Mouse (Mus musculus): ENCODE measurements around the gene Copg1. TPM values are rescaled to one million over a fixed set of nuclear protein-coding genes. Genes with fewer than 3 reads are reported as not detected.

Gene Copg1
- polyA plus RNA-seq, 1 experiment from 2014 or later, result 171 TPM

- Histone ChIP-seq H3K27me3 (ENCODE audit: control insufficient read depth, insufficient read depth, low read length) (no peaks in the 10 kb centered on the region), H3K9ac (ENCODE audit: low read length) (peak overlapping the region; percentile 93), H3K4me2 (ENCODE audit: low read depth, low read length) (peak overlapping the region; percentile 86), H3K27ac (ENCODE audit: low read length) (peak overlapping the region; percentile 91), H3K36me3 (ENCODE audit: control insufficient read depth, insufficient read depth, low read length) (peaks cover under 1% of the 10 kb centered on the region; the same call in 1 of the 2 replicates), H3K9me3 (replicated peaks; ENCODE audit: control insufficient read depth, low read length) (no peaks in the 10 kb centered on the region), H3K4me1 (ENCODE audit: control insufficient read depth, insufficient read depth, low read length) (peaks cover 16% of the 10 kb centered on the region), H3K4me3 (replicated peaks; ENCODE audit: low read length) (peak overlapping the region; percentile 96)
- WGBS, result under 1% methylated on average over 73 of the region's 73 CpGs
- ATAC-seq (ENCODE audit: insufficient read depth, low FRiP score), result peak; percentile 63
Measured at GRCm38 (mm10) chr6:87850155-87850899, 37.3 kb upstream of the Copg1 start.

DNA sequence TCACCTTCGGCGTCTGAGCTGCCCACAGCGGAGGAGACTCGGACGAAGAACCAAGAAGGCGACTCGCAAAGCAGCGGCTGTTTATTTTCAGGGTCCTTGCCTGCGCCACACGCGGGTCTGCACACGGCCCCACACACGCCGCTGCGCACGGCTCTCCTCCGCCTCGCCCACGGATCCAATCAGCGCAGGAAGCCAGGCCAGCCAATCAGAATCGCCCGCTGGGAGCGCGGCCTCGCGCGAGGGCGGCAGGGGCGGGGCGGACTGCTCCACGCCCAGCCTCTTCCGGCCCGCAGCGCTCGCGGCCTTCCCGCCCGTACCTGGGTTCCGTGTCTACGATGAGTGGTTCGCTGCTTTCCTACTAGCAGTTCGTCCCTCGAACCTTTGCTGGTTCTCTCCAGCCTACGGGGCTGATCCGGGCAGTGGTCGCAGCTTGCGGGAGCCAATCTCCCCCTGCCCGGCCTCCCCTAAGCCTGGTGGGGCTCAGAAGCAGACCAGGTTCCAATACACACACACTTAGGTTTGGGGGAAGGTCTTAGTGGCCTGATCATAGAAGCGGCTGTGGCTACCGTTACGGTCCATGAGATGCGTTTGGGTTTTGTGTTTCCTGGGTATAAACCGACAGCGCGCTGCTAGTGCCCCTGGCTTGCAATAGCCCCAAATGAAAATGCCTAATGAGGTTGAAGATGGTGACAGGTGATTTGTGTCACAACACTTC lies 36.6 kb upstream of the Copg1 start, which contains the start of gene Cnbp:
Gene Cnbp, minus strand, starts transcription at position 207 of the 715 bp plus-strand sequence.
- under 1% methylated on average over 55 of the region's 55 CpGs for WGBS
- Histone ChIP-seq H3K9me3 (replicated peaks; ENCODE audit: control insufficient read depth, low read length) (no peaks in the 10 kb centered on the region), H3K36me3 (ENCODE audit: control insufficient read depth, insufficient read depth, low read length) (no peaks in the 10 kb centered on the region), H3K4me3 (replicated peaks; ENCODE audit: low read length) (peak within 1 kb of the TSS; percentile 96), H3K9ac (ENCODE audit: low read length) (peak within 1 kb of the TSS; percentile 97), H3K27ac (ENCODE audit: low read length) (peak within 1 kb of the TSS; percentile 96), H3K4me2 (ENCODE audit: low read depth, low read length) (peak within 1 kb of the TSS; percentile 95), H3K4me1 (ENCODE audit: control insufficient read depth, insufficient read depth, low read length) (peaks cover 16% of the 10 kb centered on the region), H3K27me3 (ENCODE audit: control insufficient read depth, insufficient read depth, low read length) (no peaks in the 10 kb centered on the region)
- ATAC-seq (ENCODE audit: insufficient read depth, low FRiP score), result peak; percentile 99

DNA sequence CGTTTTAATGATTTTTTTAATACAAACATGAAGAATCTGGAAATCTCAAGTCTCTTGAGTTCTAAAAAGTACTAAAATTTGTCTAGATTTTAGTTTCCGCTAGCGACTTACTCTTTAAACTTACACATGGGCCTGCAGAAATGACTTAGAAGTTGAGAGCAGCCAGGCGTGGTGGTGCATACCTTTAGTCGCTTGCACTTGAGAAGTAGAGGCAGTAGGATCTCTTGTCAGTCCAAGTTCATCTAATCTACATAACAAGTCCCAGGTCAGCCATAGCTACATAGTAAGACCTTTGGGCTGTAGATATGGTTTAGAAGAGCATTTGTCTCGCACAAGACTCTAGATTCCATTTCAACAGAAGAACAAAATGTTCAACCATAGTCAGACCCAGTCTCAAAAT lies 35.7 kb upstream of the Copg1 start:
- Histone ChIP-seq H3K27ac (ENCODE audit: low read length) (no peak overlapping the region), H3K27me3 (ENCODE audit: control insufficient read depth, insufficient read depth, low read length) (no peaks in the 10 kb centered on the region), H3K9ac (ENCODE audit: low read length) (no peak overlapping the region), H3K4me1 (ENCODE audit: control insufficient read depth, insufficient read depth, low read length) (peaks cover 16% of the 10 kb centered on the region), H3K9me3 (replicated peaks; ENCODE audit: control insufficient read depth, low read length) (no peaks in the 10 kb centered on the region), H3K36me3 (ENCODE audit: control insufficient read depth, insufficient read depth, low read length) (no peaks in the 10 kb centered on the region), H3K4me3 (replicated peaks; ENCODE audit: low read length) (no peak overlapping the region), H3K4me2 (ENCODE audit: low read depth, low read length) (no peak overlapping the region)
- no peak for ATAC-seq (ENCODE audit: insufficient read depth, low FRiP score)
- WGBS, result 78% methylated on average over 6 of the region's 6 CpGs

DNA sequence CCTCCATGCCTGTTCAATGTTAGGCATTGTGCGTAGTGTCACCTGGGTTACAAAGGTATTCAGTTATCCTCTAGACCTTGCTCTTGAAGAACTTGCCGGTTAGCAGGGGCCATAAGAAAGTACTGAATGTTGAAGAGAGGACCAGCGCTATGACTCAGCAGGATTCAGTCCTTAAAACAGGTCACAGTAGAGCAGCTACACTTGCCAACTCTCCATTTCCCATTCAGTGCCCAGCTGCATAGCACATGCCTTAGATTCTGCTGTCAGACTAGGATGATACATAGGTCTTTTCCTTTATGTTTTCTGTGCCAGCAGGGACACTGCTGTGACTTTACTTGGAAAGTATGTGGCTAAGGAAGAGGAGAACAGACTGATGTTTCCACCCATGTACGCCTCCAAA lies 34.2 kb upstream of the Copg1 start:
- H3K36me3 ChIP-seq (ENCODE audit: control insufficient read depth, insufficient read depth, low read length), result no peaks in the 10 kb centered on the region
- no peak for ATAC-seq (ENCODE audit: insufficient read depth, low FRiP score)
- no peaks in the 10 kb centered on the region for H3K27me3 ChIP-seq (ENCODE audit: control insufficient read depth, insufficient read depth, low read length)
- no peak overlapping the region for H3K27ac ChIP-seq (ENCODE audit: low read length)
- no peak overlapping the region for H3K4me2 ChIP-seq (ENCODE audit: low read depth, low read length)
- no peak overlapping the region for H3K4me3 ChIP-seq (replicated peaks; ENCODE audit: low read length)
- H3K9me3 ChIP-seq (replicated peaks; ENCODE audit: control insufficient read depth, low read length), result no peaks in the 10 kb centered on the region
- peaks cover 8% of the 10 kb centered on the region for H3K4me1 ChIP-seq (ENCODE audit: control insufficient read depth, insufficient read depth, low read length)
- 79% methylated on average over 4 of the region's 4 CpGs for WGBS
- no peak overlapping the region for H3K9ac ChIP-seq (ENCODE audit: low read length)

DNA sequence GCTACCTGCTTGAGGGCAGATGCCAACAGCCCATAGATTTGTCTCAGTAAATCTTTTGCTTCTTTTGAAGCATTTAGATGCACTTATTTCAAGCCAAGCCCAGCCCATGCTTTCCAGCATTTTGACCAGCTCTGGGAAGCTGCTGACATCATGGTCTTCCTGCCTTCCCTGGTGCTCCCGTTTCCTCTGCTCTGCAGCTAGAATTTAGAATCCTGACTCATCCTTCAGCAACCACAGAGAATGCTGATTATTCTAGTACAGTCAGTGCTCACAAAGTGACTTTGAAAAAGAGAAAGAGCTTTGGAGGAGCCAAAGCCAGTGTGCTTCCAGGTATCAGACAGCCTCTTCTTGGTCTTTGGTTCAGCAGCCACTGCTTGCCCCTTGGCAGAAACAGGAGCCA lies 30.5 kb upstream of the Copg1 start:
- Histone ChIP-seq H3K4me1 (ENCODE audit: control insufficient read depth, insufficient read depth, low read length) (no peaks in the 10 kb centered on the region), H3K4me2 (ENCODE audit: low read depth, low read length) (no peak overlapping the region), H3K27me3 (ENCODE audit: control insufficient read depth, insufficient read depth, low read length) (no peaks in the 10 kb centered on the region), H3K9ac (ENCODE audit: low read length) (no peak overlapping the region), H3K36me3 (ENCODE audit: control insufficient read depth, insufficient read depth, low read length) (no peaks in the 10 kb centered on the region), H3K27ac (ENCODE audit: low read length) (no peak overlapping the region), H3K9me3 (replicated peaks; ENCODE audit: control insufficient read depth, low read length) (no peaks in the 10 kb centered on the region), H3K4me3 (replicated peaks; ENCODE audit: low read length) (no peak overlapping the region)
- WGBS, result 26% methylated on average over 1 of the region's 1 CpGs
- no peak for ATAC-seq (ENCODE audit: insufficient read depth, low FRiP score)

DNA sequence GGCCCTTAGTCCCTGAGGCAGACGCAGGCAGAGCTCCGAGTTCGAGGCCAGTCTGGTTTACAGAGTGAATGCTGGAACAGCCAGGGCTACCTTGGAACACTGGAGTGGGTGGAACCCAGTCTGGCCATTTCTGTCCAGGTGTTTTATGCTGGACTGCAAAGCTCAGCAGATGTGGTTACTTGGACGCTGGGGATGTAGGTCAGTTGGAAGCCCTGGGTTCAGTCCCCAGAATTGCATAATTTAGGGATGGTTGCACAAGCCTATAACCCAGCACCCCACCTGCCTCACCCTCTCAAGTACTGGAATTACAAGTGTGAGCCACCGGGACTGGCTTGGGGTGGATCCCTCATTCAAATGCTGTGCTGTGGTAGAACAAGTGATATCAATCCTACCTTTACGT lies 21.4 kb upstream of the Copg1 start:
- 77% methylated on average over 6 of the region's 6 CpGs for WGBS
- Histone ChIP-seq H3K27ac (ENCODE audit: low read length) (no peak overlapping the region), H3K4me2 (ENCODE audit: low read depth, low read length) (no peak overlapping the region), H3K36me3 (ENCODE audit: control insufficient read depth, insufficient read depth, low read length) (no peaks in the 10 kb centered on the region), H3K9ac (ENCODE audit: low read length) (no peak overlapping the region), H3K4me1 (ENCODE audit: control insufficient read depth, insufficient read depth, low read length) (0 out of 2 replicates have a peak, but pooled peaks cover 5% of the 10 kb centered on the region), H3K4me3 (replicated peaks; ENCODE audit: low read length) (no peak overlapping the region), H3K9me3 (replicated peaks; ENCODE audit: control insufficient read depth, low read length) (no peaks in the 10 kb centered on the region), H3K27me3 (ENCODE audit: control insufficient read depth, insufficient read depth, low read length) (no peaks in the 10 kb centered on the region)
- ATAC-seq (ENCODE audit: insufficient read depth, low FRiP score), result no peak

DNA sequence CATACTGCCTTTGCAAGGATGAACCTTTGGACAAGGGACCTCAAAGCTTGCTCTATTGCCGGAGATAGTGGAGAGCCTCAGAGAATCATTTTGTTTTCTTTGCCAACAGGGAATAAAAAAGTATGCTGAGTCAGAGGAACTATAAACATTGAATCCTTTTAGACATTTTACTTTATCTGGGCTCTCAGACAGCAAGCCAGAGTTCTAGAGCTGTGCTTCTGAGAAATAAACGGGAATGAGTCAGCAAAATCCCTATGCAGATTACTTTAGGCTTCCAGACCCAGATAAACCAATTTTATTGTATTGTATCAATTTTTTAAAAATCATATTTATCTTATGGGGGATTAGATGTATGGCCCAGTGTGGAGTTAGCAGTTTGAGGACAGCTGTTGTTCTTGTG lies 20.4 kb upstream of the Copg1 start:
- Histone ChIP-seq H3K4me3 (replicated peaks; ENCODE audit: low read length) (no peak overlapping the region), H3K27ac (ENCODE audit: low read length) (no peak overlapping the region), H3K9ac (ENCODE audit: low read length) (no peak overlapping the region), H3K36me3 (ENCODE audit: control insufficient read depth, insufficient read depth, low read length) (no peaks in the 10 kb centered on the region), H3K27me3 (ENCODE audit: control insufficient read depth, insufficient read depth, low read length) (no peaks in the 10 kb centered on the region), H3K4me2 (ENCODE audit: low read depth, low read length) (no peak overlapping the region), H3K4me1 (ENCODE audit: control insufficient read depth, insufficient read depth, low read length) (0 out of 2 replicates have a peak, but pooled peaks cover 5% of the 10 kb centered on the region), H3K9me3 (replicated peaks; ENCODE audit: control insufficient read depth, low read length) (no peaks in the 10 kb centered on the region)
- no peak for ATAC-seq (ENCODE audit: insufficient read depth, low FRiP score)
- 62% methylated on average over 2 of the region's 2 CpGs for WGBS

- no peak overlapping the region; the same call in 1 of the 2 replicates for H3K27ac ChIP-seq (ENCODE audit: low read length)
- no peaks in the 10 kb centered on the region for H3K27me3 ChIP-seq (ENCODE audit: control insufficient read depth, insufficient read depth, low read length)
- H3K36me3 ChIP-seq (ENCODE audit: control insufficient read depth, insufficient read depth, low read length), result no peaks in the 10 kb centered on the region
- no peak overlapping the region for H3K4me2 ChIP-seq (ENCODE audit: low read depth, low read length)
- no peaks in the 10 kb centered on the region for H3K9me3 ChIP-seq (replicated peaks; ENCODE audit: control insufficient read depth, low read length)
- WGBS, result 52% methylated on average over 9 of the region's 9 CpGs
- 0 out of 2 replicates have a peak, but pooled peaks cover 5% of the 10 kb centered on the region for H3K4me1 ChIP-seq (ENCODE audit: control insufficient read depth, insufficient read depth, low read length)
- H3K4me3 ChIP-seq (replicated peaks; ENCODE audit: low read length), result no peak overlapping the region
- no peak overlapping the region for H3K9ac ChIP-seq (ENCODE audit: low read length)
- peak; percentile 68 for ATAC-seq (ENCODE audit: insufficient read depth, low FRiP score)
Measured at GRCm38 (mm10) chr6:87868871-87869506, 18.6 kb upstream of the Copg1 start.

DNA sequence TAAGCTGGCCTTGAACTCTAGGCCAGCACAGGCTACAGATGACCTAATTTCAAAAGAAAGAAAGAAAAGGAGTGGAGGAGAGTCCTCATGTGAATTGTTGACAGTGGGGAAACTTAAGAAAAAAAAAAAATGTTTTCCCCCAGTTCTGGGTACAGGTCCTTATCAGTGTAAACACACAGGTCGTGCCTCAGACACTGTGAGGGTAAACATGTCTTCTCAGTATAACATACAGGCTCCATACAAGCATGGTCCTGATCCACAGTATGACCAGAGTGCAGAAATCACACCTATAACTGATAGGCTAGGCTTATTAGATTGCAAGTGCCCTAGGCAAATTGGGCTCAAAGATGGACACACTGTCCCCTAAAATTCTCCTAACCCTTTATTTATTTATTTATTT lies 17.2 kb upstream of the Copg1 start:
- 24% methylated on average over 1 of the region's 1 CpGs for WGBS
- 0 out of 2 replicates have a peak, but pooled peaks cover 5% of the 10 kb centered on the region for H3K4me1 ChIP-seq (ENCODE audit: control insufficient read depth, insufficient read depth, low read length)
- H3K27ac ChIP-seq (ENCODE audit: low read length), result no peak overlapping the region
- H3K9me3 ChIP-seq (replicated peaks; ENCODE audit: control insufficient read depth, low read length), result no peaks in the 10 kb centered on the region
- no peak overlapping the region for H3K4me3 ChIP-seq (replicated peaks; ENCODE audit: low read length)
- H3K36me3 ChIP-seq (ENCODE audit: control insufficient read depth, insufficient read depth, low read length), result no peaks in the 10 kb centered on the region
- ATAC-seq (ENCODE audit: insufficient read depth, low FRiP score), result no peak
- H3K4me2 ChIP-seq (ENCODE audit: low read depth, low read length), result no peak overlapping the region
- no peak overlapping the region for H3K9ac ChIP-seq (ENCODE audit: low read length)
- no peaks in the 10 kb centered on the region for H3K27me3 ChIP-seq (ENCODE audit: control insufficient read depth, insufficient read depth, low read length)
